Mouse (Mus musculus) forebrain, embryonic 13.5 days (tissue): ENCODE data around the gene Traf5. TPM values are rescaled to one million over a fixed set of nuclear protein-coding genes. Genes with fewer than 3 reads are reported as not detected.

ENCODE experiments used
- ATAC-seq: fragments of 200-750 bp; cut with Nextera tagmentation; 2 replicates; pipeline ENCODE4 v1.8.0; 2017
- H3K27ac ChIP-seq: fragments of 300-500 bp; sonication (generic); 2 replicates; pipeline ENCODE4 v1.5.1; 2015; ENCODE audit warnings: inconsistent platforms, mild to moderate bottlenecking, moderate library complexity
- H3K27me3 ChIP-seq: fragments of 300-500 bp; sonication (generic); 2 replicates; pipeline ENCODE4 v1.6.1; 2015; ENCODE audit warnings: mild to moderate bottlenecking, inconsistent platforms
- H3K36me3 ChIP-seq: fragments of 300-500 bp; sonication (generic); 2 replicates; pipeline ENCODE4 v1.6.1; 2015; ENCODE audit warnings: mild to moderate bottlenecking, inconsistent platforms; ENCODE audit not compliant: poor library complexity, severe bottlenecking
- H3K4me1 ChIP-seq: fragments of 300-500 bp; sonication (generic); 2 replicates; pipeline ENCODE4 v1.6.1; 2015; ENCODE audit warnings: inconsistent platforms
- H3K4me2 ChIP-seq: fragments of 300-500 bp; sonication (generic); 2 replicates; pipeline ENCODE4 v1.6.1; 2015; ENCODE audit warnings: inconsistent platforms, mild to moderate bottlenecking, moderate library complexity
- H3K4me3 ChIP-seq: fragments of 300-500 bp; sonication (generic); 2 replicates; pipeline ENCODE4 v1.5.1; 2015; ENCODE audit warnings: mild to moderate bottlenecking, inconsistent platforms
- H3K9ac ChIP-seq: fragments of 300-500 bp; sonication (generic); 2 replicates; pipeline ENCODE4 v1.6.1; 2015; ENCODE audit warnings: mild to moderate bottlenecking, inconsistent platforms
- H3K9me3 ChIP-seq: fragments of 300-500 bp; sonication (generic); replicated peaks from 2 replicates; pipeline ENCODE4 v1.6.1; 2016; ENCODE audit warnings: inconsistent platforms
- WGBS: fragments of 180-500 bp; shearing (Covaris S2); methylation state at CpG from one replicate; pipeline ENCODE4 v1.1.7; 2015; 5-methylcytosine and 5-hydroxymethylcytosine counted together
- polyA plus RNA-seq: library from polyadenylated mRNA; unstranded; fragments of >200 nt; fragmentation: Nextera tagmentation; extraction: Ambion mirVana; gene quantifications from 2 replicates; pipeline ENCODE4 v1.2.1, GENCODE M21; 2015

The Traf5 gene
- polyA plus RNA-seq, 1 experiment from 2014 or later = 2.7 TPM

GRCm38 (mm10) chr1:192072426-192072825, 19.9 kb downstream of the Traf5 start:
- no peak for ATAC-seq
- Histone ChIP-seq H3K4me1 (peaks cover 16% of the 10 kb centered on the region), H3K27me3 (no peaks in the 10 kb centered on the region), H3K27ac (no peak overlapping the region), H3K9ac (no peak overlapping the region), H3K4me3 (no peak overlapping the region), H3K36me3 (no peaks in the 10 kb centered on the region), H3K4me2 (no peak overlapping the region), H3K9me3 (no peaks in the 10 kb centered on the region)
- 85% methylated on average over 1 of the region's 1 CpGs for WGBS

- Histone ChIP-seq H3K4me3 (no peak overlapping the region), H3K4me2 (no peak overlapping the region), H3K9me3 (no peaks in the 10 kb centered on the region), H3K27me3 (no peaks in the 10 kb centered on the region), H3K27ac (no peak overlapping the region), H3K4me1 (peaks cover 14% of the 10 kb centered on the region), H3K36me3 (no peaks in the 10 kb centered on the region), H3K9ac (no peak overlapping the region)
- no peak for ATAC-seq
- WGBS = 64% methylated on average over 3 of the region's 3 CpGs
These were observed 21.7 kb downstream of the Traf5 start for GRCm38 (mm10) chr1:192070618-192071051.

- H3K4me3 ChIP-seq = no peak overlapping the region
- WGBS = 73% methylated on average over 13 of the region's 13 CpGs
- no peak overlapping the region for H3K4me2 ChIP-seq
- peaks cover 10% of the 10 kb centered on the region for H3K4me1 ChIP-seq
- H3K9ac ChIP-seq = no peak overlapping the region
- no peaks in the 10 kb centered on the region for H3K9me3 ChIP-seq
- no peak for ATAC-seq
- H3K27ac ChIP-seq = no peak overlapping the region
- no peaks in the 10 kb centered on the region for H3K36me3 ChIP-seq
- H3K27me3 ChIP-seq = no peaks in the 10 kb centered on the region
These were observed 22.3 kb downstream of the Traf5 start for GRCm38 (mm10) chr1:192069971-192070591.

GRCm38 (mm10) chr1:192068188-192068587, 24.2 kb downstream of the Traf5 start:
- no peaks in the 10 kb centered on the region for H3K9me3 ChIP-seq
- no peaks in the 10 kb centered on the region for H3K4me1 ChIP-seq
- H3K36me3 ChIP-seq = no peaks in the 10 kb centered on the region
- WGBS = 57% methylated on average over 2 of the region's 2 CpGs
- no peak for ATAC-seq
- no peak overlapping the region for H3K4me3 ChIP-seq
- H3K27me3 ChIP-seq = no peaks in the 10 kb centered on the region
- H3K4me2 ChIP-seq = no peak overlapping the region
- H3K27ac ChIP-seq = no peak overlapping the region
- no peak overlapping the region for H3K9ac ChIP-seq

GRCm38 (mm10) chr1:192066956-192067355, 25.4 kb downstream of the Traf5 start:
- H3K4me3 ChIP-seq = no peak overlapping the region
- no peak overlapping the region for H3K27ac ChIP-seq
- no peaks in the 10 kb centered on the region for H3K27me3 ChIP-seq
- no peaks in the 10 kb centered on the region for H3K36me3 ChIP-seq
- no peaks in the 10 kb centered on the region for H3K9me3 ChIP-seq
- no peaks in the 10 kb centered on the region for H3K4me1 ChIP-seq
- H3K4me2 ChIP-seq = no peak overlapping the region
- no peak overlapping the region for H3K9ac ChIP-seq
- WGBS = 88% methylated on average over 3 of the region's 3 CpGs
- ATAC-seq = no peak

GRCm38 (mm10) chr1:192063209-192063946, 29.0 kb downstream of the Traf5 start:
- Histone ChIP-seq H3K4me1 (no peaks in the 10 kb centered on the region), H3K9me3 (no peaks in the 10 kb centered on the region), H3K9ac (no peak overlapping the region), H3K4me2 (no peak overlapping the region), H3K27me3 (no peaks in the 10 kb centered on the region), H3K36me3 (no peaks in the 10 kb centered on the region), H3K27ac (no peak overlapping the region), H3K4me3 (no peak overlapping the region)
- no peak for ATAC-seq
- WGBS = 90% methylated on average over 8 of the region's 8 CpGs

GRCm38 (mm10) chr1:192062682-192063081, 29.7 kb downstream of the Traf5 start:
- WGBS = 90% methylated on average over 14 of the region's 14 CpGs
- Histone ChIP-seq H3K9me3 (no peaks in the 10 kb centered on the region), H3K4me2 (no peak overlapping the region), H3K9ac (no peak overlapping the region), H3K4me3 (no peak overlapping the region), H3K27me3 (no peaks in the 10 kb centered on the region), H3K36me3 (no peaks in the 10 kb centered on the region), H3K4me1 (no peaks in the 10 kb centered on the region), H3K27ac (no peak overlapping the region)
- no peak for ATAC-seq

GRCm38 (mm10) chr1:192061666-192062306, 30.6 kb downstream of the Traf5 start:
- H3K27ac ChIP-seq = no peak overlapping the region
- H3K4me3 ChIP-seq = no peak overlapping the region
- no peak for ATAC-seq
- 73% methylated on average over 4 of the region's 4 CpGs for WGBS
- no peaks in the 10 kb centered on the region for H3K4me1 ChIP-seq
- H3K9ac ChIP-seq = no peak overlapping the region
- no peaks in the 10 kb centered on the region for H3K27me3 ChIP-seq
- no peak overlapping the region for H3K4me2 ChIP-seq
- H3K9me3 ChIP-seq = no peaks in the 10 kb centered on the region
- H3K36me3 ChIP-seq = no peaks in the 10 kb centered on the region

- whole genome bisulfite sequencing = 76% methylated on average over 10 of the region's 10 CpGs
- Histone ChIP-seq H3K4me2 (no peak overlapping the region), H3K9me3 (no peaks in the 10 kb centered on the region), H3K4me1 (no peaks in the 10 kb centered on the region), H3K4me3 (no peak overlapping the region), H3K9ac (no peak overlapping the region), H3K27ac (no peak overlapping the region), H3K27me3 (no peaks in the 10 kb centered on the region), H3K36me3 (no peaks in the 10 kb centered on the region)
- no peak for ATAC-seq
These were observed 33.4 kb downstream of the Traf5 start for GRCm38 (mm10) chr1:192058911-192059310.

GRCm38 (mm10) chr1:192053726-192054125, 38.6 kb downstream of the Traf5 start:
- Histone ChIP-seq H3K4me1 (no peaks in the 10 kb centered on the region), H3K27ac (no peak overlapping the region), H3K36me3 (no peaks in the 10 kb centered on the region), H3K9me3 (no peaks in the 10 kb centered on the region), H3K4me2 (no peak overlapping the region), H3K4me3 (no peak overlapping the region), H3K27me3 (no peaks in the 10 kb centered on the region), H3K9ac (no peak overlapping the region)
- WGBS = 55% methylated on average over 3 of the region's 3 CpGs
- ATAC-seq = no peak

GRCm38 (mm10) chr1:192052986-192053385, 39.4 kb downstream of the Traf5 start:
- Histone ChIP-seq H3K27ac (no peak overlapping the region), H3K9ac (no peak overlapping the region), H3K4me1 (no peaks in the 10 kb centered on the region), H3K9me3 (no peaks in the 10 kb centered on the region), H3K36me3 (no peaks in the 10 kb centered on the region), H3K4me3 (no peak overlapping the region), H3K4me2 (no peak overlapping the region), H3K27me3 (no peaks in the 10 kb centered on the region)
- WGBS = 86% methylated on average over 5 of the region's 5 CpGs
- no peak for ATAC-seq

- WGBS = 92% methylated on average over 8 of the region's 8 CpGs
- no peak overlapping the region for H3K4me2 ChIP-seq
These were observed 39.9 kb downstream of the Traf5 start for GRCm38 (mm10) chr1:192052461-192052860.

More at GRCm38 (mm10) chr1:192052461-192052860, 39.9 kb downstream of the Traf5 start:
- ATAC-seq = no peak
- Histone ChIP-seq H3K4me3 (no peak overlapping the region), H3K27me3 (no peaks in the 10 kb centered on the region), H3K9ac (no peak overlapping the region), H3K27ac (no peak overlapping the region), H3K36me3 (no peaks in the 10 kb centered on the region), H3K9me3 (no peaks in the 10 kb centered on the region), H3K4me1 (no peaks in the 10 kb centered on the region)
